Comparison of ENCODE assay signal across 8 mouse cellular contexts in genomic region chr9:99800076-99800475, GRCm38 (mm10).
DNase-seq lines count a peak whose midpoint lies in the region; ATAC-seq and TF ChIP-seq lines count a peak whose summit lies in the region.

No protein-coding gene starts in this region.

- intact Hi-C loops in left cerebral cortex, postnatal 25 days (cut with DNase I): loop anchor here (2.0 kb wide), 1 partner anchor 69 kb away; no protein-coding TSS in a partner anchor

- peak overlapping the region; percentile 36 to 46 for H3K4me3 ChIP-seq in heart, embryonic 14.5 days (ENCODE audit: control insufficient read depth in 1 of 2, insufficient read depth in 1 of 2, low read depth in 1 of 2, low read length in 2 of 2)
- H3K4me3 ChIP-seq in embryonic facial prominence, embryonic 11.5 days (ENCODE audit: low read depth, low read length): peak overlapping the region; percentile 27
- peak overlapping the region; percentile 31 for H3K4me3 ChIP-seq in intestine, postnatal 0 days (ENCODE audit: low read depth, low read length)
- peak overlapping the region; percentile 33 for H3K4me3 ChIP-seq in midbrain, embryonic 16.5 days (ENCODE audit: low read depth, low read length)

- peak overlapping the region; percentile 8 for H3K9ac ChIP-seq in heart, embryonic 14.5 days (ENCODE audit: low read length)
- peak overlapping the region; percentile 37; the same call in 1 of the 2 replicates for H3K9ac ChIP-seq in embryonic facial prominence, embryonic 11.5 days (replicated peaks; ENCODE audit: low read length)
- no peak overlapping the region for H3K9ac ChIP-seq in intestine, postnatal 0 days (ENCODE audit: low read depth, low read length)
- peak overlapping the region; percentile 40; the same call in 1 of the 2 replicates for H3K9ac ChIP-seq in midbrain, embryonic 16.5 days (ENCODE audit: low read depth, low read length)

- peak overlapping the region; percentile 65 for H3K4me2 ChIP-seq in heart, embryonic 14.5 days (ENCODE audit: low read length)
- peak overlapping the region; percentile 50 for H3K4me2 ChIP-seq in embryonic facial prominence, embryonic 11.5 days (ENCODE audit: low read depth, low read length)
- peak overlapping the region; percentile 60 for H3K4me2 ChIP-seq in intestine, postnatal 0 days (replicated peaks; ENCODE audit: low read depth)
- peak overlapping the region; percentile 70 for H3K4me2 ChIP-seq in midbrain, embryonic 16.5 days (ENCODE audit: low read length)

- no peak for DNase-seq in heart, adult 8-10 months (ENCODE audit: low spot score)
- DNase-seq in embryonic facial prominence, embryonic 11.5 days (ENCODE audit: low spot score): peak; percentile 62
- DNase-seq in left cerebral cortex, postnatal 25 days (ENCODE audit: low spot score in 2 of 2): no peak
- DNase-seq in frontal cortex, postnatal 10 days (ENCODE audit: low spot score in 2 of 2): no peak
- no peak for DNase-seq in layer of hippocampus, postnatal 25 days (ENCODE audit: extremely low spot score in 1 of 2, low spot score in 1 of 2)

- 2% methylated on average over 13 of the region's 13 CpGs for WGBS in heart, embryonic 14.5 days
- under 1% methylated on average over 13 of the region's 13 CpGs for WGBS in embryonic facial prominence, embryonic 11.5 days
- 4% methylated on average over 13 of the region's 13 CpGs for WGBS in intestine, postnatal 0 days
- under 1% methylated on average over 13 of the region's 13 CpGs for WGBS in midbrain, embryonic 16.5 days

- no peaks in the 10 kb centered on the region for H3K4me1 ChIP-seq in heart, embryonic 14.5 days (ENCODE audit: control insufficient read depth in 2 of 2, insufficient read depth in 2 of 2, low read length in 2 of 2)
- no peaks in the 10 kb centered on the region; the same call in 1 of the 2 replicates for H3K4me1 ChIP-seq in embryonic facial prominence, embryonic 11.5 days (ENCODE audit: control insufficient read depth, insufficient read depth, low read length)
- no peaks in the 10 kb centered on the region for H3K4me1 ChIP-seq in intestine, postnatal 0 days (replicated peaks; ENCODE audit: control insufficient read depth, insufficient read depth, low read length)
- H3K4me1 ChIP-seq in midbrain, embryonic 16.5 days (ENCODE audit: control insufficient read depth, insufficient read depth, low read length): peaks cover 24% of the 10 kb centered on the region

- H3K9me3 ChIP-seq in heart, embryonic 14.5 days (ENCODE audit: control insufficient read depth, low read length): no peaks in the 10 kb centered on the region
- no peaks in the 10 kb centered on the region for H3K9me3 ChIP-seq in embryonic facial prominence, embryonic 11.5 days (replicated peaks; ENCODE audit: control insufficient read depth, low read length)
- H3K9me3 ChIP-seq in intestine, postnatal 0 days (ENCODE audit: control insufficient read depth): no peaks in the 10 kb centered on the region
- H3K9me3 ChIP-seq in midbrain, embryonic 16.5 days (replicated peaks; ENCODE audit: control insufficient read depth, low read length, poor library complexity, severe bottlenecking): no peaks in the 10 kb centered on the region

- no peak for ATAC-seq in heart, embryonic 14.5 days (ENCODE audit: insufficient number of reproducible peaks, insufficient read depth, low FRiP score, low read depth)
- no peak for ATAC-seq in embryonic facial prominence, embryonic 11.5 days (replicated peaks; ENCODE audit: insufficient number of reproducible peaks, low FRiP score, low TSS enrichment, low read depth)
- ATAC-seq in intestine, postnatal 0 days: no peak
- ATAC-seq in midbrain, embryonic 16.5 days: 0 out of 2 replicates have a peak, but pooled peaks have one; percentile 43

- H3K27ac ChIP-seq in heart, embryonic 14.5 days (replicated peaks in 1 of 2; ENCODE audit: control insufficient read depth in 1 of 2, insufficient read depth in 1 of 2, low read depth in 2 of 2, low read length in 2 of 2): no peak overlapping the region
- H3K27ac ChIP-seq in embryonic facial prominence, embryonic 11.5 days (replicated peaks; ENCODE audit: low read depth, low read length): no peak overlapping the region
- H3K27ac ChIP-seq in intestine, postnatal 0 days (ENCODE audit: low read depth, low read length): no peak overlapping the region
- H3K27ac ChIP-seq in midbrain, embryonic 16.5 days (ENCODE audit: low read length): peak overlapping the region; percentile 60

- TF ChIP-seq CTCF in intestine, postnatal 0 days (IDR thresholded peaks at IDR 0.05; ENCODE audit: low read depth): no peak

- H3K27me3 ChIP-seq in heart, embryonic 14.5 days (ENCODE audit: control insufficient read depth, insufficient read depth, low read length): 0 out of 2 replicates have a peak, but pooled peaks cover 11% of the 10 kb centered on the region
- H3K27me3 ChIP-seq in embryonic facial prominence, embryonic 11.5 days (ENCODE audit: control insufficient read depth, insufficient read depth, low read length): no peaks in the 10 kb centered on the region
- no peaks in the 10 kb centered on the region for H3K27me3 ChIP-seq in intestine, postnatal 0 days (replicated peaks; ENCODE audit: control insufficient read depth, insufficient read depth, low read length)
- no peaks in the 10 kb centered on the region for H3K27me3 ChIP-seq in midbrain, embryonic 16.5 days (ENCODE audit: control insufficient read depth, insufficient read depth, low read depth, low read length)

- H3K36me3 ChIP-seq in heart, embryonic 14.5 days (ENCODE audit: control insufficient read depth, insufficient read depth, low read length): no peaks in the 10 kb centered on the region
- H3K36me3 ChIP-seq in embryonic facial prominence, embryonic 11.5 days (replicated peaks; ENCODE audit: control insufficient read depth, insufficient read depth, low read depth, low read length): no peaks in the 10 kb centered on the region
- no peaks in the 10 kb centered on the region for H3K36me3 ChIP-seq in intestine, postnatal 0 days (ENCODE audit: control insufficient read depth, insufficient read depth)
- no peaks in the 10 kb centered on the region for H3K36me3 ChIP-seq in midbrain, embryonic 16.5 days (ENCODE audit: control insufficient read depth, insufficient read depth, low read length)
